Comparison of ENCODE assay signal across 16 mouse cellular contexts in genomic region chr12:12781526-12781925, GRCm38 (mm10).
DNase-seq lines count a peak whose midpoint lies in the region; ATAC-seq and TF ChIP-seq lines count a peak whose summit lies in the region.
"Had no signal": no experiment of that assay in that cellular context is flagged by ENCODE, and none has a peak within 500 bp of the region (broad histone marks: within the 10 kb centered on the region; RNA-seq: fewer than 3 reads in every experiment).

No protein-coding gene starts in this region.

- no peak overlapping the region for H3K4me3 ChIP-seq in intestine, postnatal 0 days (ENCODE audit: low read depth, low read length)
- H3K4me3 ChIP-seq in intestine, embryonic 16.5 days (ENCODE audit: low read length) = no peak overlapping the region
- H3K4me3 ChIP-seq: limb, embryonic 15.5 days; megakaryocyte, embryonic 14.5 days; myocyte had no signal

- no peaks in the 10 kb centered on the region for H3K36me3 ChIP-seq in intestine, postnatal 0 days (ENCODE audit: control insufficient read depth, insufficient read depth)
- no peaks in the 10 kb centered on the region for H3K36me3 ChIP-seq in intestine, embryonic 16.5 days (ENCODE audit: control insufficient read depth, insufficient read depth, low read length)
- H3K36me3 ChIP-seq: limb, embryonic 15.5 days had no signal

- no peak overlapping the region for H3K4me2 ChIP-seq in intestine, postnatal 0 days (replicated peaks; ENCODE audit: low read depth)
- no peak overlapping the region for H3K4me2 ChIP-seq in intestine, embryonic 16.5 days (ENCODE audit: low read depth, low read length)
- H3K4me2 ChIP-seq: limb, embryonic 15.5 days had no signal

- peak; percentile 15 for DNase-seq in lung, postnatal 36 days
- DNase-seq in lung, adult 18-20 months = no peak
- DNase-seq in ES-CJ7 (ENCODE audit: low read depth, low spot score) = peak; percentile 71
- no peak for DNase-seq in spleen, postnatal 14 days (ENCODE audit: low spot score in 2 of 2)
- DNase-seq: adrenal gland, postnatal 36 days; cerebellum, adult 18-20 months; heart, adult 11 months; heart, postnatal 14 days had no signal

- no peaks in the 10 kb centered on the region; the same call in 1 of the 2 replicates for H3K4me1 ChIP-seq in intestine, postnatal 0 days (replicated peaks; ENCODE audit: control insufficient read depth, insufficient read depth, low read length)
- H3K4me1 ChIP-seq in intestine, embryonic 16.5 days (ENCODE audit: control insufficient read depth, insufficient read depth, low read length) = no peaks in the 10 kb centered on the region; the same call in 1 of the 2 replicates

- no peak overlapping the region for H3K27ac ChIP-seq in intestine, postnatal 0 days (ENCODE audit: low read depth, low read length)
- H3K27ac ChIP-seq in intestine, embryonic 16.5 days (ENCODE audit: low read length) = no peak overlapping the region
- H3K27ac ChIP-seq: limb, embryonic 15.5 days had no signal

- TF ChIP-seq CTCF in intestine, postnatal 0 days (IDR thresholded peaks at IDR 0.05; ENCODE audit: low read depth) = peak; percentile 63

- no peak for ATAC-seq in intestine, postnatal 0 days
- no peak for ATAC-seq in intestine, embryonic 16.5 days
- ATAC-seq in granulocyte monocyte progenitor cell, adult 5-6 weeks (replicated peaks; ENCODE audit: poor library complexity, severe bottlenecking) = peak; percentile 48; the same call in 1 of the 2 replicates
- ATAC-seq in CD4-positive, CD25-positive, alpha-beta regulatory T cell, adult 4 months = no peak
- ATAC-seq: inflammation-experienced regulatory T-cells, adult 6 months had no signal

- no peak overlapping the region for H3K9ac ChIP-seq in intestine, postnatal 0 days (ENCODE audit: low read depth, low read length)
- H3K9ac ChIP-seq in intestine, embryonic 16.5 days (ENCODE audit: low read depth, low read length) = no peak overlapping the region
- H3K9ac ChIP-seq: limb, embryonic 15.5 days had no signal

- no peaks in the 10 kb centered on the region for H3K9me3 ChIP-seq in intestine, postnatal 0 days (ENCODE audit: control insufficient read depth)
- H3K9me3 ChIP-seq in intestine, embryonic 16.5 days (ENCODE audit: control insufficient read depth, low read length) = 0 out of 2 replicates have a peak, but pooled peaks cover 2% of the 10 kb centered on the region
- H3K9me3 ChIP-seq: limb, embryonic 15.5 days had no signal

- WGBS in intestine, postnatal 0 days = 97% methylated on average over 5 of the region's 5 CpGs
- 96% methylated on average over 5 of the region's 5 CpGs for WGBS in intestine, embryonic 16.5 days

- H3K27me3 ChIP-seq in intestine, postnatal 0 days (replicated peaks; ENCODE audit: control insufficient read depth, insufficient read depth, low read length) = no peaks in the 10 kb centered on the region
- no peaks in the 10 kb centered on the region for H3K27me3 ChIP-seq in intestine, embryonic 16.5 days (replicated peaks; ENCODE audit: control insufficient read depth, insufficient read depth, low read length)
- H3K27me3 ChIP-seq: limb, embryonic 15.5 days had no signal

Comparison
In these comparisons a context has a peak if more than half of its experiments do, and no peak if none do; other contexts are left out.
1. DNase-seq: peak in lung, postnatal 36 days (single experiment) and ES-CJ7 (single experiment); none in lung, adult 18-20 months (0 of 2) and spleen, postnatal 14 days (0 of 2).